Mouse (Mus musculus): ENCODE results near the gene Tnni2.
A peak's percentile ranks its signal among the peaks of the same experiment; 100 is the strongest.
"Not testable (repeated sequence)": the region's sequence is repeated elsewhere in the genome, so short reads cannot be mapped to it uniquely, and the experiment has no call there.

The Tnni2 gene

GRCm38 (mm10) chr7:142441585-142441984 is at the start of gene Tnni2:
TSS of gene Tnni2 (plus strand) at chr7:142441808.
- DNase-seq = no peak

GRCm38 (mm10) chr7:142393191-142393590 is 48.4 kb upstream of the Tnni2 start:
- peak in 1 of 2 experiments; percentile 22 for DNase-seq

GRCm38 (mm10) chr7:142394261-142395190 is 47.1 kb upstream of the Tnni2 start:
- DNase-seq = no peak

- no peak for DNase-seq
Measured at GRCm38 (mm10) chr7:142395472-142395871, 46.1 kb upstream of the Tnni2 start.

GRCm38 (mm10) chr7:142396611-142397010 is 45.0 kb upstream of the Tnni2 start:
- no peak for DNase-seq

GRCm38 (mm10) chr7:142398052-142398451 is 43.6 kb upstream of the Tnni2 start:
- no peak for DNase-seq

- DNase-seq = no peak
Measured at GRCm38 (mm10) chr7:142399250-142399649, 42.4 kb upstream of the Tnni2 start.

GRCm38 (mm10) chr7:142400112-142400749 is 41.4 kb upstream of the Tnni2 start:
- no peak for DNase-seq

GRCm38 (mm10) chr7:142400750-142401142 is 40.9 kb upstream of the Tnni2 start:
- DNase-seq = no peak

GRCm38 (mm10) chr7:142403591-142403990 is 38.0 kb upstream of the Tnni2 start:
- peak in 1 of 2 experiments; percentile 35 for DNase-seq

- not testable (repeated sequence) for DNase-seq
Measured at GRCm38 (mm10) chr7:142405134-142405533, 36.5 kb upstream of the Tnni2 start.

- DNase-seq = peak; percentile 37 to 52
Measured at GRCm38 (mm10) chr7:142407935-142408334, 33.7 kb upstream of the Tnni2 start.

GRCm38 (mm10) chr7:142408686-142409085 is 32.9 kb upstream of the Tnni2 start:
- no peak for DNase-seq

- no peak for DNase-seq
Measured at GRCm38 (mm10) chr7:142409603-142410002, 32.0 kb upstream of the Tnni2 start.

- no peak for DNase-seq
Measured at GRCm38 (mm10) chr7:142413285-142413684, 28.3 kb upstream of the Tnni2 start.

GRCm38 (mm10) chr7:142415314-142415713 is 26.3 kb upstream of the Tnni2 start:
- DNase-seq = no peak

GRCm38 (mm10) chr7:142416225-142416624 is 25.4 kb upstream of the Tnni2 start:
- no peak for DNase-seq

GRCm38 (mm10) chr7:142418027-142418426 is 23.6 kb upstream of the Tnni2 start:
- no peak for DNase-seq

GRCm38 (mm10) chr7:142418679-142419078 is 22.9 kb upstream of the Tnni2 start:
- no peak for DNase-seq

GRCm38 (mm10) chr7:142419887-142420286 is 21.7 kb upstream of the Tnni2 start:
- no peak for DNase-seq

- no peak for DNase-seq
Measured at GRCm38 (mm10) chr7:142421826-142422225, 19.8 kb upstream of the Tnni2 start.

- DNase-seq = peak; percentile 37 to 43
Measured at GRCm38 (mm10) chr7:142425641-142426213, 15.9 kb upstream of the Tnni2 start.

GRCm38 (mm10) chr7:142428213-142428612 is 13.4 kb upstream of the Tnni2 start:
- DNase-seq = peak; percentile 54 to 63
